Mouse (Mus musculus) thymus, postnatal 14 days (tissue): ENCODE results near the gene Uchl4.
"Not testable (repeated sequence)": the region's sequence is repeated elsewhere in the genome, so short reads cannot be mapped to it uniquely, and the experiment has no call there.

Source experiments
- DNase-seq: peaks from one replicate; pipeline ENCODE4 v3.0.0; 2021

Gene Uchl4

GRCm38 (mm10) chr9:64234768-64235435 lies at the start of gene Uchl4:
Uchl4 (plus strand) TSS chr9:64235201.
- no peak for DNase-seq

- no peak for DNase-seq
Observed at GRCm38 (mm10) chr9:64193879-64194278, 41.1 kb upstream of the Uchl4 start.

- DNase-seq, result no peak
Observed at GRCm38 (mm10) chr9:64195554-64195953, 39.4 kb upstream of the Uchl4 start.

GRCm38 (mm10) chr9:64197524-64197923 lies 37.5 kb upstream of the Uchl4 start:
- DNase-seq, result no peak

GRCm38 (mm10) chr9:64198068-64198762 lies 36.8 kb upstream of the Uchl4 start:
- no peak for DNase-seq

GRCm38 (mm10) chr9:64198763-64199418 lies 36.1 kb upstream of the Uchl4 start:
- not testable (repeated sequence) for DNase-seq

GRCm38 (mm10) chr9:64199897-64200296 lies 35.1 kb upstream of the Uchl4 start:
- no peak for DNase-seq

GRCm38 (mm10) chr9:64202331-64202730 lies 32.7 kb upstream of the Uchl4 start:
- DNase-seq, result no peak

- no peak for DNase-seq
Observed at GRCm38 (mm10) chr9:64202866-64203265, 32.1 kb upstream of the Uchl4 start.

GRCm38 (mm10) chr9:64207509-64208084 lies 27.4 kb upstream of the Uchl4 start:
- no peak for DNase-seq

- no peak for DNase-seq
Observed at GRCm38 (mm10) chr9:64214452-64214851, 20.5 kb upstream of the Uchl4 start.

GRCm38 (mm10) chr9:64216090-64216489 lies 18.9 kb upstream of the Uchl4 start:
- no peak for DNase-seq

- DNase-seq, result no peak
Observed at GRCm38 (mm10) chr9:64216641-64217040, 18.4 kb upstream of the Uchl4 start.

GRCm38 (mm10) chr9:64217887-64218286 lies 17.1 kb upstream of the Uchl4 start:
- no peak for DNase-seq

GRCm38 (mm10) chr9:64219305-64219704 lies 15.7 kb upstream of the Uchl4 start:
- no peak for DNase-seq

GRCm38 (mm10) chr9:64219772-64220420 lies 15.1 kb upstream of the Uchl4 start:
- no peak for DNase-seq

GRCm38 (mm10) chr9:64220603-64221002 lies 14.4 kb upstream of the Uchl4 start:
- no peak for DNase-seq

GRCm38 (mm10) chr9:64221480-64221879 lies 13.5 kb upstream of the Uchl4 start:
- no peak for DNase-seq

GRCm38 (mm10) chr9:64222098-64222497 lies 12.9 kb upstream of the Uchl4 start:
- DNase-seq, result no peak

GRCm38 (mm10) chr9:64225805-64226204 lies 9.2 kb upstream of the Uchl4 start:
- DNase-seq, result no peak

GRCm38 (mm10) chr9:64227736-64228135 lies 7.3 kb upstream of the Uchl4 start:
- DNase-seq, result peak; percentile 38

GRCm38 (mm10) chr9:64228972-64229371 lies 6.0 kb upstream of the Uchl4 start:
- DNase-seq, result no peak

GRCm38 (mm10) chr9:64231171-64231570 lies 3.8 kb upstream of the Uchl4 start:
- DNase-seq, result no peak
